Mouse (Mus musculus): ENCODE measurements around the gene Eif3d. TPM values are rescaled to one million over a fixed set of nuclear protein-coding genes. Genes with fewer than 3 reads are reported as not detected.

Eif3d gene
- polyA plus RNA-seq, 1 experiment from 2014 or later = 167 TPM

- peak; percentile 97 for ATAC-seq
- peak within 1 kb of the TSS; percentile 71 for H3K9ac ChIP-seq (ENCODE audit: low read length)
- H3K4me3 ChIP-seq (ENCODE audit: low read depth, low read length) = peak within 1 kb of the TSS; percentile 58
- no peaks in the 10 kb centered on the region for H3K9me3 ChIP-seq (replicated peaks; ENCODE audit: control insufficient read depth, low read length)
- peak within 1 kb of the TSS; percentile 90 for H3K27ac ChIP-seq (ENCODE audit: low read depth, low read length)
- peaks cover 26% of the 10 kb centered on the region for H3K36me3 ChIP-seq (ENCODE audit: control insufficient read depth, insufficient read depth, low read length)
- 0% methylated on average over 33 of the region's 34 CpGs for WGBS
- no peaks in the 10 kb centered on the region for H3K27me3 ChIP-seq (replicated peaks; ENCODE audit: control insufficient read depth, insufficient read depth, low read length)
- peak within 1 kb of the TSS; percentile 78 for H3K4me2 ChIP-seq (ENCODE audit: low read length)
- peak; percentile 99 for DNase-seq (ENCODE audit: low spot score)
- peaks cover 23% of the 10 kb centered on the region for H3K4me1 ChIP-seq (ENCODE audit: control insufficient read depth, insufficient read depth, low read length)
These were observed 41.8 kb downstream of the Eif3d start, which contains the start of gene Txn2 for GRCm38 (mm10) chr15:77928673-77929331. Gene Txn2 (minus strand): TSS chr15:77929006.

- H3K9me3 ChIP-seq (replicated peaks; ENCODE audit: control insufficient read depth, low read length) = no peaks in the 10 kb centered on the region
- ATAC-seq = no peak
- H3K4me1 ChIP-seq (ENCODE audit: control insufficient read depth, insufficient read depth, low read length) = peaks cover 18% of the 10 kb centered on the region
- H3K4me3 ChIP-seq (ENCODE audit: low read depth, low read length) = peak overlapping the region; percentile 58
- 28% methylated on average over 4 of the region's 4 CpGs for WGBS
- H3K36me3 ChIP-seq (ENCODE audit: control insufficient read depth, insufficient read depth, low read length) = peaks cover 33% of the 10 kb centered on the region
- peak overlapping the region; percentile 71 for H3K9ac ChIP-seq (ENCODE audit: low read length)
- H3K4me2 ChIP-seq (ENCODE audit: low read length) = peak overlapping the region; percentile 74
- H3K27ac ChIP-seq (ENCODE audit: low read depth, low read length) = peak overlapping the region; percentile 90
- no peak for DNase-seq (ENCODE audit: low spot score)
- no peaks in the 10 kb centered on the region for H3K27me3 ChIP-seq (replicated peaks; ENCODE audit: control insufficient read depth, insufficient read depth, low read length)
These were observed 42.5 kb downstream of the Eif3d start for GRCm38 (mm10) chr15:77928091-77928490.

DNA sequence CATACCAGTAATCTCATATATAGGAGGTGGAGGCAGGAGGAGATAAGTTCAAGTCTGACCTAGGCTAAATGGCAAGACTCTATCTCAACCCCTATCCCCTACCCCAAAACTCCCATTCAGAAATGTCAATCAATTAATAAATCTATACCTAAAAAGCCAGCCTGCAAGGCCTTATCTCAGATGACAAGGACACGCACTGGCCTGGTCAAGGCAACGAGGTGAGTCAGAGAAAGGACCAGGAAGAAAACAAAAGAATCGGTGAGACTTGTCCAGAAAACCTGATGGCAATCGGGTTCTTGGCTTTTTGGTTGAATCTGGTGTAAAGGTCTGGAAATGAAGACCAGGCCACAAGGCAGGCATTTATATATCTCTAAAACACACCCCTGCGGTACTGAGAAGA lies 43.7 kb downstream of the Eif3d start:
- H3K4me3 ChIP-seq (ENCODE audit: low read depth, low read length) = no peak overlapping the region
- H3K27ac ChIP-seq (ENCODE audit: low read depth, low read length) = no peak overlapping the region
- ATAC-seq (no peak), DNase-seq (ENCODE audit: low spot score) (no peak)
- WGBS = 93% methylated on average over 5 of the region's 5 CpGs
- H3K27me3 ChIP-seq (replicated peaks; ENCODE audit: control insufficient read depth, insufficient read depth, low read length) = no peaks in the 10 kb centered on the region
- H3K9ac ChIP-seq (ENCODE audit: low read length) = no peak overlapping the region
- H3K4me2 ChIP-seq (ENCODE audit: low read length) = no peak overlapping the region
- H3K36me3 ChIP-seq (ENCODE audit: control insufficient read depth, insufficient read depth, low read length) = peaks cover 45% of the 10 kb centered on the region
- peaks cover 18% of the 10 kb centered on the region for H3K4me1 ChIP-seq (ENCODE audit: control insufficient read depth, insufficient read depth, low read length)
- H3K9me3 ChIP-seq (replicated peaks; ENCODE audit: control insufficient read depth, low read length) = no peaks in the 10 kb centered on the region

DNA sequence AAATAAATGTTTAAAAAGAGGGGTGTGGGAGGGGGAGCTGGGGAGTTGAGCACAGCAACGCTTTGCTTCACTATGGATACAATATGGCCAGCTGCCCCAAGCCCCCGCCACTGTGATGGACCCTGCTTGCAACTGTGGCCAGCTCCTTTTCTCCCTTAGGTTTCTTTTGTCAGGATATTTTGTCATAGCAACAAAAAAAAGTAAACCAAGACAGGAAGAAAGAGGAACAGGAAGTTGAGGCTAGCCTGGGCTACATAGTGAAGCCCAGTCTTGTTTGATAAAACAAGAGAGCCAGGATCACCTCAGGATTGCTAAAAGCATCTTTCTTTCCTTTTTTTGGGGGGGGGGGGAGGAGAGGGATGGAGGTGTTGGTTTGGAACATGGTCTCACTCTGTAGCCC lies 45.4 kb downstream of the Eif3d start:
- no peak for ATAC-seq
- no peaks in the 10 kb centered on the region for H3K9me3 ChIP-seq (replicated peaks; ENCODE audit: control insufficient read depth, low read length)
- 94% methylated on average over 2 of the region's 2 CpGs for WGBS
- peaks cover 18% of the 10 kb centered on the region for H3K4me1 ChIP-seq (ENCODE audit: control insufficient read depth, insufficient read depth, low read length)
- H3K9ac ChIP-seq (ENCODE audit: low read length) = no peak overlapping the region
- peaks cover 61% of the 10 kb centered on the region for H3K36me3 ChIP-seq (ENCODE audit: control insufficient read depth, insufficient read depth, low read length)
- H3K4me2 ChIP-seq (ENCODE audit: low read length) = no peak overlapping the region
- no peaks in the 10 kb centered on the region for H3K27me3 ChIP-seq (replicated peaks; ENCODE audit: control insufficient read depth, insufficient read depth, low read length)
- DNase-seq (ENCODE audit: low spot score) = no peak
- H3K27ac ChIP-seq (ENCODE audit: low read depth, low read length) = no peak overlapping the region
- H3K4me3 ChIP-seq (ENCODE audit: low read depth, low read length) = no peak overlapping the region

DNA sequence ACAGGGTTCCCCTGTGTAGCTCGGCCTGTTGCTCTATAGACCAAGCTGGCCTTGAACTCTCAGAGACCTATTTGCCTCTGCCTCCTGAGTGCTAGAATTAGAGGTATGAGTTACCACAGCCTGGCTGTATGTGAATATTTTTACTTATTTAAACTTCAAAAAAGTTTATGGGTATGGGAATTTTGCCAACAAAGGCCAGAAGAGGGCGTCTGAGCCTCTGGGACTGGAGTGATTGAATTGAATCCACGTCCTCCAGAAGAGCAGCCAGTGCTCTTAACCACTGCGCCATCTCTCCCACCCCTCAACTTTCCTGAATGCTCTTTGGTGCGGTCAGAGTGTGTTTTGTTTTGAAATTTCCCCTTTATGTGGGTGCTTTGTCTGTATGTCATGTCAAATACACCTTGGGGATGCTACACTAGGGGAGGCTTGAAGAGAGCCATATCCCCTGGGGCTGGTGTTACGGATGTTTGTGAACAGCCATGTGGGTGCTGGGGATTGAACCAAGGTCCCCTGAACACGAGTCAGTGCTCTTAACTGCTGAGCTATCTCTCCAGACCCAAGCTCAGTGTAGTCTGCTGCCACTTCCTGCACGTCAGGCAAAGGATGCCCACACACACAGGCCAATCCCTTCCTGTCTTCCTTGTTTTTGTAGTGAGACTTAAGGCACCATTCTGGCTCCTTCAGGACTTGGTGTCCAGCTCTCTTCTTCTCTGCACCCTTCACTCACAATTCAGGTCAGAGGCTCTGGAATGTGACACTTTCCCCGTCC lies 47.2 kb downstream of the Eif3d start:
- Histone ChIP-seq H3K9ac (ENCODE audit: low read length) (no peak overlapping the region), H3K27me3 (replicated peaks; ENCODE audit: control insufficient read depth, insufficient read depth, low read length) (no peaks in the 10 kb centered on the region), H3K4me1 (ENCODE audit: control insufficient read depth, insufficient read depth, low read length) (peaks cover 10% of the 10 kb centered on the region), H3K36me3 (ENCODE audit: control insufficient read depth, insufficient read depth, low read length) (peaks cover 77% of the 10 kb centered on the region), H3K9me3 (replicated peaks; ENCODE audit: control insufficient read depth, low read length) (no peaks in the 10 kb centered on the region), H3K4me3 (ENCODE audit: low read depth, low read length) (no peak overlapping the region), H3K4me2 (ENCODE audit: low read length) (no peak overlapping the region), H3K27ac (ENCODE audit: low read depth, low read length) (no peak overlapping the region)
- WGBS = 71% methylated on average over 9 of the region's 9 CpGs
- ATAC-seq (no peak), DNase-seq (ENCODE audit: low spot score) (no peak)

- H3K36me3 ChIP-seq (ENCODE audit: control insufficient read depth, insufficient read depth, low read length) = peaks cover 84% of the 10 kb centered on the region
- H3K4me2 ChIP-seq (ENCODE audit: low read length) = no peak overlapping the region
- H3K27me3 ChIP-seq (replicated peaks; ENCODE audit: control insufficient read depth, insufficient read depth, low read length) = no peaks in the 10 kb centered on the region
- peaks cover 4% of the 10 kb centered on the region for H3K4me1 ChIP-seq (ENCODE audit: control insufficient read depth, insufficient read depth, low read length)
- H3K9me3 ChIP-seq (replicated peaks; ENCODE audit: control insufficient read depth, low read length) = no peaks in the 10 kb centered on the region
- WGBS = 89% methylated on average over 9 of the region's 9 CpGs
- no peak for DNase-seq (ENCODE audit: low spot score)
- no peak for ATAC-seq
- H3K4me3 ChIP-seq (ENCODE audit: low read depth, low read length) = no peak overlapping the region
- H3K9ac ChIP-seq (ENCODE audit: low read length) = no peak overlapping the region
- no peak overlapping the region for H3K27ac ChIP-seq (ENCODE audit: low read depth, low read length)
These were observed 47.9 kb downstream of the Eif3d start for GRCm38 (mm10) chr15:77922710-77923109.

DNA sequence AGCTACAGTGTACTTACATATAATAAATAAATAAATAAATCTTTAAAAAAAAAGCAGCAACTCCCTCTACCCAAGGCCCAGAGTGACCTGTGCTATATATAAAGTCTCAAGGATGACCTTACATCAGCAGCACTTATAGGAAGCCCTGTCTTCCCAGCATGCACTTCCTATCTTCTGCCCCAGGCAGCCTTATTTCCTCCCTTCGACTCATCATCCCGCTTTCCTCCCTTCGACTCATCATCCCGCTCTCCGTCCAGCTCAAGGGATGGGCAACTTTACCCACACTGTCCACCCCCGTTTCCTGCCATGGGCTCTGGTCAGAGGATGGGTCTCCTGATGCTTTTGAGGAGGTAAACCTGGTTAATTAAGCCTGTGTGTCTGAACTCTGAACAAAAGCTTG lies 49.0 kb downstream of the Eif3d start:
- no peak overlapping the region for H3K4me3 ChIP-seq (ENCODE audit: low read depth, low read length)
- H3K27me3 ChIP-seq (replicated peaks; ENCODE audit: control insufficient read depth, insufficient read depth, low read length) = no peaks in the 10 kb centered on the region
- WGBS = 94% methylated on average over 6 of the region's 6 CpGs
- H3K27ac ChIP-seq (ENCODE audit: low read depth, low read length) = no peak overlapping the region
- H3K4me2 ChIP-seq (ENCODE audit: low read length) = no peak overlapping the region
- peaks cover 79% of the 10 kb centered on the region for H3K36me3 ChIP-seq (ENCODE audit: control insufficient read depth, insufficient read depth, low read length)
- no peaks in the 10 kb centered on the region for H3K4me1 ChIP-seq (ENCODE audit: control insufficient read depth, insufficient read depth, low read length)
- no peaks in the 10 kb centered on the region for H3K9me3 ChIP-seq (replicated peaks; ENCODE audit: control insufficient read depth, low read length)
- ATAC-seq (no peak), DNase-seq (ENCODE audit: low spot score) (no peak)
- no peak overlapping the region for H3K9ac ChIP-seq (ENCODE audit: low read length)

- ATAC-seq = no peak
- Histone ChIP-seq H3K4me3 (ENCODE audit: low read depth, low read length) (no peak overlapping the region), H3K27me3 (replicated peaks; ENCODE audit: control insufficient read depth, insufficient read depth, low read length) (no peaks in the 10 kb centered on the region), H3K36me3 (ENCODE audit: control insufficient read depth, insufficient read depth, low read length) (peaks cover 80% of the 10 kb centered on the region), H3K9me3 (replicated peaks; ENCODE audit: control insufficient read depth, low read length) (no peaks in the 10 kb centered on the region), H3K4me2 (ENCODE audit: low read length) (no peak overlapping the region), H3K4me1 (ENCODE audit: control insufficient read depth, insufficient read depth, low read length) (no peaks in the 10 kb centered on the region), H3K9ac (ENCODE audit: low read length) (no peak overlapping the region), H3K27ac (ENCODE audit: low read depth, low read length) (no peak overlapping the region)
- WGBS = 85% methylated on average over 10 of the region's 10 CpGs
- no peak for DNase-seq (ENCODE audit: low spot score)
These were observed 49.8 kb downstream of the Eif3d start for GRCm38 (mm10) chr15:77920511-77921462.
